Mouse (Mus musculus) hindbrain, embryonic 15.5 days (tissue): ENCODE results near the gene Grm4. TPM values are rescaled to one million over a fixed set of nuclear protein-coding genes. Genes with fewer than 3 reads are reported as not detected.

Experiments
- ATAC-seq: fragments of 200-750 bp; cut with Nextera tagmentation; 2 replicates; pipeline ENCODE4 v1.8.0; 2017; ENCODE audit warnings: low read depth, moderate number of reproducible peaks, moderate TSS enrichment; ENCODE audit not compliant: low FRiP score
- H3K27ac ChIP-seq: fragments of 300-500 bp; sonication (generic); replicated peaks from 2 replicates; pipeline ENCODE4 v1.5.1; 2015; ENCODE audit warnings: mild to moderate bottlenecking, inconsistent platforms
- H3K27me3 ChIP-seq: fragments of 300-500 bp; sonication (generic); 2 replicates; pipeline ENCODE4 v1.6.1; 2015; ENCODE audit warnings: control low read depth, inconsistent platforms
- H3K36me3 ChIP-seq: fragments of 300-500 bp; sonication (generic); 2 replicates; pipeline ENCODE4 v1.6.1; 2015; ENCODE audit warnings: control low read depth, inconsistent platforms
- H3K4me1 ChIP-seq: fragments of 300-500 bp; sonication (generic); replicated peaks from 2 replicates; pipeline ENCODE4 v1.6.1; 2015; ENCODE audit warnings: control low read depth, inconsistent platforms
- H3K4me2 ChIP-seq: fragments of 300-500 bp; sonication (generic); 2 replicates; pipeline ENCODE4 v1.6.1; 2015; ENCODE audit warnings: moderate library complexity, mild to moderate bottlenecking, inconsistent platforms
- H3K4me3 ChIP-seq: fragments of 300-500 bp; sonication (generic); 2 replicates; pipeline ENCODE4 v1.5.1; 2015; ENCODE audit warnings: mild to moderate bottlenecking, inconsistent platforms
- H3K9ac ChIP-seq: fragments of 300-500 bp; sonication (generic); 2 replicates; pipeline ENCODE4 v1.6.1; 2015; ENCODE audit warnings: inconsistent platforms
- H3K9me3 ChIP-seq: fragments of 300-500 bp; sonication (generic); 2 replicates; pipeline ENCODE4 v1.6.1; 2016; ENCODE audit warnings: control low read depth, inconsistent platforms
- WGBS: fragments of 180-500 bp; shearing (Covaris S2); methylation state at CpG from one replicate; pipeline ENCODE4 v1.1.7; 2015; 5-methylcytosine and 5-hydroxymethylcytosine counted together
- polyA plus RNA-seq: library from polyadenylated mRNA; unstranded; fragments of >200 nt; fragmentation: Nextera tagmentation; extraction: Ambion mirVana; gene quantifications from 2 replicates; pipeline ENCODE4 v1.2.1, GENCODE M21; 2015

Grm4 gene
- polyA plus RNA-seq, 1 experiment from 2014 or later = 8.7 TPM

DNA sequence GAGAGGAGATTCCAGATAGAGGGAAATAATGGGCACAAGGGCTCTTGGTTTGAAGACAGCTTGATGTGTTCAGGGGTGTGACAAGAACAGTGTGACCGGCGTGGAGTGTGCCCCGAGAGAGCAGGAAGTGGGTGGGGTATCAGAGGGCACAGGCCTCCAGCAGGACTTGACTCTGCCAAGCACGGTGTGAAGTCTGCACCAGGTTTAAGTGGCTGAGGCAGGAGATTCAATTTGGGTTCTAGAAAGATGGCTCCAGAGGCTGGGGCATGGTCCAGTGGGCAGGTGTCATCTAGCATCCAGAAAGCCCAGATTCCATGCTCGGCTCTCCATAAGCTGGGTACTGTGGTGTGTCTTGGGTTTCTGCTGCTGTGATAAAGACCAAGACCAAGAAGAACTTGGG, 23.4 kb downstream of the Grm4 start:
- Histone ChIP-seq H3K4me2 (no peak overlapping the region), H3K4me3 (no peak overlapping the region), H3K27ac (no peak overlapping the region), H3K4me1 (peaks cover 30% of the 10 kb centered on the region), H3K9me3 (no peaks in the 10 kb centered on the region), H3K9ac (no peak overlapping the region), H3K27me3 (no peaks in the 10 kb centered on the region), H3K36me3 (no peaks in the 10 kb centered on the region)
- ATAC-seq = no peak
- WGBS = 74% methylated on average over 5 of the region's 5 CpGs

DNA sequence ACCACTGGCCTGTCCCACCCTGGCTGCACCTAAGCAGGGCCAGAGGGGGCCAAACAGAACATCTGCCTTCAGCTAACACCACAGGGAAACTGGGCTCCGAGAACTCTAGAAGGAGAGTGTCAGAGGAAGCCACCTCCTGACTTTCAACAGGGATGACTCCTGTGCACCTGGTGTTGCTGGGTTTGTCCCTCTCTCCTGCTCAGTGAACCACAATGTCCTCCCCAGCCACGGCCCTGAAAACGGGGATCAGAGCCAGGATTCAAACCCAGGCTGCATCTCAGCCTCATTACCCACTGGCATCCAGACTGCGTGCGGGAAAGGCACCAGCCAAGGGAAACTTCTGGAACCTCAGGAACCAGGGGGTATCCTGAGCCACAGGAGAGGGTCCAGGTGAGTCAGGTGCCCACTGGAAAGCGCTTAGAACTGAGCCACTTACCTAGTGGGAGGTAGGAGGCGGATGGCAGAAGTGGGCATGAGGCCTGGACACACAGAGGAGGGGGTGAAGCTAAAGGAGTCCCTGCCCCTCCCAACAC, 26.1 kb downstream of the Grm4 start:
- Histone ChIP-seq H3K4me2 (no peak overlapping the region), H3K27me3 (no peaks in the 10 kb centered on the region), H3K36me3 (no peaks in the 10 kb centered on the region), H3K4me1 (0 out of 2 replicates have a peak, but pooled peaks cover 5% of the 10 kb centered on the region), H3K9ac (no peak overlapping the region), H3K9me3 (no peaks in the 10 kb centered on the region), H3K4me3 (no peak overlapping the region), H3K27ac (no peak overlapping the region)
- ATAC-seq = no peak
- 87% methylated on average over 7 of the region's 7 CpGs for WGBS

DNA sequence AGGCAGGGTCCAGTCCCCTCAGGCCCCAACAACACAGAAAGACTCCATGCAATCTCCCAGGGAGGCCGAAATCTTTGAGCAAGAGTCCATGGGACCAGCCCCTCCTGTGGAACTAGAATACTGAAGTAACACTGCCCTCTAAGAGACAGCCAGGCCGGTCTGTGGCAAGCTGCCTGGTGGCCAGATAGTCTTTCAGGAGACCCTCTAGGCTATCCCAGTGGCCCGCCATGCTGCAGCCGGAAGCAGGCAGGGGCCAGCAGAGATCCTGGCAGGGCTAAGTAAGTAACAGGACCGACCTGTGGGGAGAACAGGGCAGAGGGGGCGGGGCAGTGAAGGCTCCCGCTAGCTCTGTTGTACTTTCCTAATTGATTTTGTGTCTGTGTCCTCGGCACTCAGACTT, 27.2 kb downstream of the Grm4 start:
- no peak for ATAC-seq
- Histone ChIP-seq H3K36me3 (no peaks in the 10 kb centered on the region), H3K4me2 (no peak overlapping the region), H3K9ac (no peak overlapping the region), H3K4me1 (no peaks in the 10 kb centered on the region), H3K9me3 (no peaks in the 10 kb centered on the region), H3K4me3 (no peak overlapping the region), H3K27me3 (no peaks in the 10 kb centered on the region), H3K27ac (no peak overlapping the region)
- 47% methylated on average over 8 of the region's 8 CpGs for WGBS

DNA sequence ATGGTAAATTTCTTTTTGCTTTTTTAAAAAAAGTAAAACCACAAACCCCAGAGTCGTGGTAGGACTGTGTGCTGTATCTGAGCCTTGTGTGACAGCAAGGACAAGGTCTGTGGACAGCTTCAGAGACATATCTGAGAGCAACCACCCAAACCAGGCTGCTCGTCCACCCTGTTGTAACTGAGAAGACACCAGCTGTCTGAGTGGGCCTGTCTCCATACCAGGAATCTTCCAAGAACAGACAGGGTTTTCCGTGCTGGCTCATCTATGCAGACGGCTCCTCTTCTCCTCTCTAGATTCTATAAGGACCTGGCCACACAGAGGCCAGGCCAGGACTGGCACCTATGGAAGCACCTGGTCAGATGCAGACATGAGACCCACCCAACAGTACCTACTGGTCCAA, 27.8 kb downstream of the Grm4 start:
- ATAC-seq = no peak
- 90% methylated on average over 4 of the region's 4 CpGs for WGBS
- Histone ChIP-seq H3K4me2 (no peak overlapping the region), H3K9ac (no peak overlapping the region), H3K4me1 (peaks cover 5% of the 10 kb centered on the region), H3K27ac (no peak overlapping the region), H3K4me3 (no peak overlapping the region), H3K27me3 (no peaks in the 10 kb centered on the region), H3K36me3 (no peaks in the 10 kb centered on the region), H3K9me3 (no peaks in the 10 kb centered on the region)

DNA sequence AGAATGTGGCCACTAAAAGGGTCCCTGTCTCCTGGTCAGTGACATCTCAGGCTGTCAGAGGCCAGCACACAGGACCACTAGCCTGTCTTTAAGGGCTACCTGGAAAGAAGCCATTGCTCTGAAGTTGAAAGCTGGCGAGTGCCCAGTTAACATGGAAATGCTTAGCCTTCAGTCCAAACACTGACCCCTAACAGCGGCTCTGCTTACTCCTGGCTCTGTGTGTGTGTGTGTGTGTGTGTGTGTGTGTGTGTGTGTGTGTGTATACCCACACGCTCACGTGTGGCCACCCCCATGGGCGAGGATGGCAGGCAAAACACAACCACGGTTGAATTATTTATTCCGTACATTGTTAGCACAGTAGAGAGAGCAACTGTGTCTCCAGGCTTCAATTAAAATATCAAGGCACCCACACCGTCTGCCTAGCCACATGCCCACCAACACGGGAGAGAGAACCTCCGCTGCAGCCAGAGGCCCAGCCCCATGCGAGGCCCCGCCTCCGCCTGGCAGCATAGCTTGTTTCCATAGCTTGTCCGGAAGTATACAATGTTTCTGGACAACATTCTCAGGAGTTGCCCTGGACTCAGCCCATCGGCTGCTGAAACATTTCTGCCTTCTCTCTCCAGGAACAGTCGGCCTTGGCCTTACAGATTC, 32.9 kb downstream of the Grm4 start:
- no peak overlapping the region for H3K9ac ChIP-seq
- 52% methylated on average over 16 of the region's 16 CpGs for WGBS

DNA sequence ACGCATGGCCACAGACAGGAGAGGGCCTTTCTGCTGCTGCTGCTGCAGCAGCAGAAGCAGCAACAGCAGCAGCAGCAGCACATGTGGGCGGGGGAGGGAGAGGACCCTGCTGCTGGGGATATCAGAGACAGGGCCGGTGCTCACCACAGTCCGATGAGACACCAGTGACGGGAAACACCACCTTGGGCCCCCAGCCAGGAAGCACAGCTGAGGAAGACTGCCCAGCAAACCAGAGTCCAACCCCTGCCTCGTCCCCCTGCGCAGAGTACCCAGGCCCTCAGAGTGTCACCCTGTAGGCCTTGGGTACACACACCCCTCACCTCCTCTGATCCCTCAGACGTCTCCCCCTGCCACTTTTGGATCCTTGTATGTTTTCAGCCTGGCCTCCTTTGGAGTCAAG, 35.3 kb downstream of the Grm4 start:
- Histone ChIP-seq H3K9me3 (no peaks in the 10 kb centered on the region), H3K4me3 (no peak overlapping the region), H3K36me3 (no peaks in the 10 kb centered on the region), H3K27me3 (no peaks in the 10 kb centered on the region), H3K27ac (no peak overlapping the region), H3K4me1 (peaks cover 19% of the 10 kb centered on the region), H3K4me2 (no peak overlapping the region), H3K9ac (no peak overlapping the region)
- ATAC-seq = no peak
- 40% methylated on average over 8 of the region's 8 CpGs for WGBS

More for the DNA sequence above, 32.9 kb downstream of the Grm4 start:
- no peaks in the 10 kb centered on the region for H3K27me3 ChIP-seq
- H3K9me3 ChIP-seq = no peaks in the 10 kb centered on the region
- H3K4me2 ChIP-seq = no peak overlapping the region
- 0 out of 2 replicates have a peak overlapping the region, but pooled peaks have one; percentile 21 for H3K27ac ChIP-seq
- H3K4me3 ChIP-seq = no peak overlapping the region
- H3K36me3 ChIP-seq = no peaks in the 10 kb centered on the region
- H3K4me1 ChIP-seq = peaks cover 19% of the 10 kb centered on the region
- ATAC-seq = no peak

DNA sequence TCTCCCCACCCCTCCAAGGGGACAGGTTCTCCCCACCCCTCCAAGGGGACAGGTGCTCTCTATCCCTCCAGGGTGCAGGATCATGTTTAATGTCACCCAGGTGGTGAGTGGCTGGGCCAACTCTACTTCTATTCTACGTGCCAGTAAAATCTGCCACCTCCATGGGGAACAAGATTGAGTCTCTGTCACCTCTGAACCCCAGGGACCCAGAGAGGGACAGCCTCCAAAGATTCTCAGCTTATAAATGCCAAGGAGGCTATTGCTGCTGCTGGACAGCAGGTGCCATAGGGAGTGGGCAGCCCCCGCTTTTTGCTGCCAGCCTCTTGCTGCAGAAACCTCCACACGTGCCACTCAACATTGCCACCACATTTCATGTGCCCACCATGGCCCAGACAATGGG, 37.6 kb downstream of the Grm4 start:
- 73% methylated on average over 3 of the region's 3 CpGs for WGBS
- no peak overlapping the region for H3K4me3 ChIP-seq
- no peaks in the 10 kb centered on the region for H3K27me3 ChIP-seq
- no peak overlapping the region for H3K4me2 ChIP-seq
- H3K9me3 ChIP-seq = no peaks in the 10 kb centered on the region
- peaks cover 29% of the 10 kb centered on the region for H3K4me1 ChIP-seq
- H3K36me3 ChIP-seq = no peaks in the 10 kb centered on the region
- ATAC-seq = no peak
- H3K27ac ChIP-seq = no peak overlapping the region
- no peak overlapping the region for H3K9ac ChIP-seq

DNA sequence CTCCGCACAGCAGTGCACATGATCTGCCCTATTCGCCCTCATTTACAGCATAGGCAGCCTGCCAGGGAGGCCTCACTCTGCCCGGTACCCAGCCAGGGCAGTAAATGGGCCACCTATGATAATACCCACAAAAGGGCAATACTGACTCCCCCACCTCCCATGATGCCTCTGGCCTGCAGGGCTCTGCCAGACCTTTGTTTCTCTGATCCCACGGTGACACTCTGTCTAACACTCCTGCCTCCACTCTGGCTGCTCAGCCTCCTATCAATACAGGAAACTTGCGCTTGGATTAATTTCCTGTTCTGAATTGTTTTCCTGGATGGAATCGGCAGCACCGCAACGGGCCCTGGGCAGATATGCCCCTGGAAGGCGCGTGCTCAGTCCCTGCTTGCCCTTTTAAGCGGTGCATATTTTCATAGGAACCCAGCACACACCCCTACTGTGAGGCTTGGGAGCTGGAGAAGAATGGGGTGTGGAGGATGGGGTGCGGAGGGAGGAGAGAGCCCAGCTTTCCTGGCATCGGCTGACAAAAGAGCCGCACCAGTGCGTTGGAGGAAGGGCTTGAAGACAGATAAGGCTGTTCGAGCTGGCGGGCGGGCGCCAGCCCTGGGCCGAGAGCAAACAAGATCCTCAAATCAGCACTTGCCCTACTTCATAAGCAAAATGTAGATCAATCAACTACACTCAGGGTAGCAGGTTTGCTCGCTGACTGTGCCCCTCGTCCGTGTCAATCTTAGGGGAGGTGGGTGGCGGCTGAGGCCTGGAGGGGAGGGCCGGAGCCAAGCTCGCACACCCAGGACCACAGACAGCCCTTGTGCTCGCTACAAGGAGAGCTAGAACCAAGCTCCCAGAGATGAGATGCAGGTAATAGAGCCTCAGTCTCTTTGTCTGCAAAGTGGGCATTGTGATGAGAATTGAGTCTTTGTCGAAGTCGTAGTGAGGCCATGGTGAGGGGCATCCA, 40.8 kb downstream of the Grm4 start:
- no peak overlapping the region for H3K4me3 ChIP-seq
- WGBS = 37% methylated on average over 29 of the region's 29 CpGs
- H3K36me3 ChIP-seq = no peaks in the 10 kb centered on the region
- H3K27me3 ChIP-seq = no peaks in the 10 kb centered on the region
- no peaks in the 10 kb centered on the region for H3K9me3 ChIP-seq
- H3K4me1 ChIP-seq = peaks cover 16% of the 10 kb centered on the region
- no peak overlapping the region for H3K4me2 ChIP-seq
- ATAC-seq = peak; percentile 37
- H3K9ac ChIP-seq = no peak overlapping the region
- H3K27ac ChIP-seq = peak overlapping the region; percentile 68

DNA sequence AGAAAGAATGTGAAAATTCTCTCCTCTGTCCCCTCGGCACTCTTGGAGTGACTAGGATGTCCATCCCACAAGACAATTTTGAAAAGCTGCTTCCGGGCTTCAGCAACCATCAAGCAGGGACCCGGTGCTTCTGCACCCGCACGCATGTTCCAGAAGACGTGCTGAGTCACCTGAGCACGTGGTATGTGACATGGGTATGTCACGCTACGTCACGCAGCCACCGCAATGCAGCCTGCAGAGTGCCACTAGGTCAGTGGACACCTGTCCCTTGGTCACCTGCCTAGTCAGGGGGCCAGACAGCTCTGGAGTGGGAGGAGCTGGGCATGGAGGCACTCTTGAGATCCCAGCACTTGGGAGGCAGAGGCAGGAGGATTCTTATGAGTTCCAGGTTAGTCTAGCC, 45.6 kb downstream of the Grm4 start:
- Histone ChIP-seq H3K27me3 (no peaks in the 10 kb centered on the region), H3K9me3 (no peaks in the 10 kb centered on the region), H3K4me1 (peaks cover 11% of the 10 kb centered on the region), H3K4me2 (no peak overlapping the region), H3K27ac (no peak overlapping the region), H3K9ac (no peak overlapping the region), H3K4me3 (no peak overlapping the region), H3K36me3 (no peaks in the 10 kb centered on the region)
- WGBS = 92% methylated on average over 11 of the region's 11 CpGs
- no peak for ATAC-seq

DNA sequence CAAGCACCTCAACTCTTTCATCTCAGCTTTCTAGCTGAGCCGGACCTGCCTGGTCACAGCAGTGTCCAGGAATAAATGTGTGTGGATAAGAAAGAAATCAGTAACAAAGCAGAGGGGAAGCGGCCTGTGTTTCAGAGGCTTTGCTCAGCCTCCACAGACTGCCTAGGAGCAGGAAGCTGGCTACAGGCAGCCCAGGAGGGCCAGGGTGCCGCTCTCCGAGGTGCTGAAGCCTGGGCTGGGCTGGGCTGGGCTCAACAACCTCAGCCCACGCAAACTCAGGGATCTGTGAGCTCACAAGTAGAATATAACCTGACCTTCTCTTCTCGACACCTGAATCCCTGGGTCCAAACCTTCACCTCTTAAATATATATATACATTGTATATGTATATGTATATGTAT, 54.6 kb downstream of the Grm4 start:
- Histone ChIP-seq H3K36me3 (no peaks in the 10 kb centered on the region), H3K27ac (peak overlapping the region; percentile 65; the same call in 1 of the 2 replicates), H3K4me1 (peaks cover 28% of the 10 kb centered on the region), H3K4me3 (no peak overlapping the region), H3K27me3 (no peaks in the 10 kb centered on the region), H3K9ac (no peak overlapping the region), H3K4me2 (no peak overlapping the region), H3K9me3 (no peaks in the 10 kb centered on the region)
- no peak for ATAC-seq
- WGBS = 34% methylated on average over 6 of the region's 6 CpGs

DNA sequence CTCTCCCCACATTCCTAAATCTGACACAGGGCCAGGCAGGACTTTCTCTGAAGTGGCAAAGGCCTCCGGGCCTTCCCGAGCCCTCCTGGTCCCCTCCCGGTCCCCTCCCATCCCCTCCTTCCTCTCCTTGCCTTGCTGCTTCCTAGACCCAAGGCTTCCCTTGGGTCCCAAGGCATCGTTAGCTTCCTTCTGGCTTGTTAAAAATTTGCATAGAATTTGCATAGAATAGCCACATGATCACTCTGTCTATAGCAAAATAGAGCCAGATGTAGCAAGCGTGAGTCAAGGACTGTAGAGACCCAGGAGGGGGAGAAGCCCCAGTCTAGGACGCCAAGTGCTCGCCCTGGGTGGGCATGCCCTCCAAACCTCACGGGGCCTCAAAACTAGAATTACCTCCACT, 55.3 kb downstream of the Grm4 start:
- H3K27ac ChIP-seq = peak overlapping the region; percentile 65; the same call in 1 of the 2 replicates
- WGBS = 37% methylated on average over 8 of the region's 8 CpGs

DNA sequence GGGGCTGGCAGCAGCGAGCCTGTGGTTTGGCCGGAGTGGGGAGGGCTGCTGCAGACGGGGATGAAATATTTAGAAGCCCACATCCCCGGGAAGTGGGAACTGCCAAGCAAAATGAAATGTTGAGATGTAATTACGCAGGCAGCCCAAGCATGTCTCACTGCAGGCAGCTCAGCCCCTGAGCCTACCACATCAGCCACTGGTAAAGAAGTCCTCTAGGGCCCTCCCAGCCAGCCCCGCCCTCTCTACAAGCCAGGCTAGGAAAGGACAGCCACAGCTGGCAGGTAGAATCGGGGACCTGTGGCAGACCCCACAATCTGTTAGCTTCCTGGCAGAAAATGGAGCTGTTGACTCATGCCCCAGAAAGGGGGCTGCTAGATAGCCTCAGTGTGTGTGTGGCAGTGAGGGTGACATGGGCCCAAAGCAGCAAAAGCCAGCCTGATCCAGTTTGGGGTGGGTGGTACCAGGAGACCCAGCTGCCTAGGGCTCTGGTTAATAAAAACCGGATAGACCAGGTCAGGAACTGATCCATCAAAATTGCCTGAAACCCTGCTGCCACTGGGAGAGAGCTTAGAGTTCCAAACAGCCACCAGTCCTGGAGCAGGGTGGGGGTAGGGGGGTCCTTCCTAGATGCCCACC, 56.8 kb downstream of the Grm4 start:
- Histone ChIP-seq H3K9ac (no peak overlapping the region), H3K9me3 (no peaks in the 10 kb centered on the region), H3K4me1 (peaks cover 28% of the 10 kb centered on the region), H3K27me3 (no peaks in the 10 kb centered on the region), H3K4me3 (no peak overlapping the region), H3K27ac (peak overlapping the region; percentile 41), H3K36me3 (no peaks in the 10 kb centered on the region), H3K4me2 (no peak overlapping the region)
- 41% methylated on average over 8 of the region's 8 CpGs for WGBS
- ATAC-seq = peak; percentile 54; the same call in 1 of the 2 replicates

More for the DNA sequence above, 55.3 kb downstream of the Grm4 start:
- Histone ChIP-seq H3K27me3 (no peaks in the 10 kb centered on the region), H3K4me1 (peaks cover 28% of the 10 kb centered on the region), H3K4me3 (no peak overlapping the region), H3K9me3 (no peaks in the 10 kb centered on the region), H3K36me3 (no peaks in the 10 kb centered on the region), H3K9ac (no peak overlapping the region), H3K4me2 (no peak overlapping the region)
- ATAC-seq = peak; percentile 28; the same call in 1 of the 2 replicates
